Mouse (Mus musculus): ENCODE results near the gene Phgr1. TPM values are rescaled to one million over a fixed set of nuclear protein-coding genes. Genes with fewer than 3 reads are reported as not detected.
A peak's percentile ranks its signal among the peaks of the same experiment; 100 is the strongest.

Gene Phgr1
- polyA plus RNA-seq, 1 experiment from 2014 or later: not detected

DNA sequence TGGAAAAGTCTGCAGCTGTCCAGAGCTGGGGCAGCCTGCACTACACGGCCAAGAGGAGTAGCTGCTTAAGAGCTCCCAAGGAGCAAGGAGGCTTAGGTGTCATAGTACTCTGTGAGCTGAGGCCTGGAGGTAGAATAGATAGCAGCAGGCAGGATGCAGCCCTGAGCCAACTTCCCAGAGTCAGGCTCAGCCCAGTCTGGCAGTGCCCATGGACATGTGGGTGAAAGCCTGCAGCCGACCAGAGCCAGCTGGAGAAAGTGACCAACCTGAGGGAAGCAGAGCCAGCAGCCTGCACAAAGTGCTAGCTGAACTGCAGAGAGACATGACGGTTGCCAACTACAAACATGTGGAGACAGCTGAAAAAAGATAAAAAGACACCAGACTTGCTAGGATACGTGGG is 34.3 kb downstream of the Phgr1 start:
- Histone ChIP-seq H3K9me3 (ENCODE audit: control insufficient read depth, low read length) (no peaks in the 10 kb centered on the region), H3K27ac (ENCODE audit: low read depth, low read length) (no peak overlapping the region), H3K4me3 (ENCODE audit: low read depth, low read length) (no peak overlapping the region), H3K4me2 (ENCODE audit: low read depth) (no peak overlapping the region), H3K9ac (ENCODE audit: low read length) (no peak overlapping the region), H3K36me3 (ENCODE audit: control insufficient read depth, insufficient read depth, low read length) (no peaks in the 10 kb centered on the region), H3K4me1 (ENCODE audit: control insufficient read depth, insufficient read depth, low read length) (no peaks in the 10 kb centered on the region), H3K27me3 (ENCODE audit: control insufficient read depth, insufficient read depth, low read length) (no peaks in the 10 kb centered on the region)
- 75% methylated on average over 4 of the region's 4 CpGs for WGBS
- ATAC-seq (ENCODE audit: insufficient read depth, low FRiP score, low TSS enrichment) (no peak), DNase-seq (ENCODE audit: low spot score) (no peak)

- Histone ChIP-seq H3K27ac (ENCODE audit: low read depth, low read length) (no peak overlapping the region), H3K9ac (ENCODE audit: low read length) (no peak overlapping the region), H3K27me3 (ENCODE audit: control insufficient read depth, insufficient read depth, low read length) (no peaks in the 10 kb centered on the region), H3K36me3 (ENCODE audit: control insufficient read depth, insufficient read depth, low read length) (no peaks in the 10 kb centered on the region), H3K4me2 (ENCODE audit: low read depth) (no peak overlapping the region), H3K9me3 (ENCODE audit: control insufficient read depth, low read length) (no peaks in the 10 kb centered on the region), H3K4me1 (ENCODE audit: control insufficient read depth, insufficient read depth, low read length) (peaks cover 7% of the 10 kb centered on the region; the same call in 1 of the 2 replicates), H3K4me3 (ENCODE audit: low read depth, low read length) (no peak overlapping the region)
- no peak for ATAC-seq (ENCODE audit: insufficient read depth, low FRiP score, low TSS enrichment)
- DNase-seq (ENCODE audit: low spot score): no peak
- 26% methylated on average over 2 of the region's 2 CpGs for WGBS
Observed at GRCm38 (mm10) chr2:118810861-118811260, 38.3 kb downstream of the Phgr1 start.

- Histone ChIP-seq H3K4me1 (ENCODE audit: control insufficient read depth, insufficient read depth, low read length) (peaks cover 7% of the 10 kb centered on the region; the same call in 1 of the 2 replicates), H3K4me3 (ENCODE audit: low read depth, low read length) (no peak overlapping the region), H3K36me3 (ENCODE audit: control insufficient read depth, insufficient read depth, low read length) (no peaks in the 10 kb centered on the region; the same call in 1 of the 2 replicates), H3K9me3 (ENCODE audit: control insufficient read depth, low read length) (no peaks in the 10 kb centered on the region), H3K4me2 (ENCODE audit: low read depth) (no peak overlapping the region), H3K9ac (ENCODE audit: low read length) (no peak overlapping the region), H3K27me3 (ENCODE audit: control insufficient read depth, insufficient read depth, low read length) (no peaks in the 10 kb centered on the region), H3K27ac (ENCODE audit: low read depth, low read length) (no peak overlapping the region)
- WGBS: 57% methylated on average over 1 of the region's 1 CpGs
- ATAC-seq (ENCODE audit: insufficient read depth, low FRiP score, low TSS enrichment): no peak
- DNase-seq (ENCODE audit: low spot score): no peak
Observed at GRCm38 (mm10) chr2:118812724-118813123, 40.2 kb downstream of the Phgr1 start.

DNA sequence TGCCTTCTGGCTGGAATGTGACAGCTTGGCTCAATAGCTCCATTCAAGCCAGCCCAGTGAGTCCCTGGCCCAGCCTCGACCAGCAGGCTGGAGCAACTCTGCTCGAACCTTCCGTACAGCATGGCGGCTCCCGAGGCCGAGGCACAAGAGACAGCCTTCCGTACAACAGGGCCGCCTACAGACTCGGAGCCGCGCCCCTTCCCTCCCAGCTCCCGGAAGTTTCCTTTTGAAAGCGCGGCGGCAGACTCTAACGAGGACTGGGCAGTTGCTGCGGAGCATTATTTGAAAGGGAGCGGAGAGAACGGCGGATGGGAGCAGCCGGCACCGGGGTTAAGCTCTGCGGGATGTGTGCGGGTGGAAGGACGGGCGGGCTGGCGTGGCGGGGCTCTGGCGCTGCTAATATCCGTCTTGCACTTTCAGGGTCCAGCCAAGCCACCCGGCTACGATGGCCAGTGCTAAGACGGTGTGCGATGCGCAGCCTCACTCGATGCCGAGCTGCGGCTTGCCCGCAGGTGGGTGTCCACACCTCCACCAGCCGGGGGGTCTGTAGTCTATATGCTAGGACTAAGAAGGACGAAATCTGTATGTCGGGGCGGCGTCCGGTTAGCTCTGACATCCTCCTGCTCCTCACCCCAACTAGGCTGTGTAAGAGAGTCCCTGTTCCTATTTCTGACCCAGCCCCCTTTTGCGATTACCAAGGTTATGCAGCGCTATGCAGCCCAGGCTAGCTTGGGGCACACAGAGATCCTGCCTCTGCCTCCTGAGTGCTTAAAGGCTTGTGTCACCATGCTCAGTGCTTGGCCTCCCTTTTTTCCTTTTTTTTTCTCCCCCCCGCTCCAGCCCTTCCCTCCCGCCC is 41.6 kb downstream of the Phgr1 start, which contains the start of gene Knstrn:
Gene Knstrn (plus strand): TSS at position 23 of the 856 bp plus-strand sequence.
- Histone ChIP-seq H3K27ac (ENCODE audit: low read depth, low read length) (peak within 1 kb of the TSS; percentile 49; the same call in 1 of the 2 replicates), H3K9me3 (ENCODE audit: control insufficient read depth, low read length) (no peaks in the 10 kb centered on the region), H3K9ac (ENCODE audit: low read length) (peak within 1 kb of the TSS; percentile 83), H3K4me2 (ENCODE audit: low read depth) (peak within 1 kb of the TSS; percentile 82), H3K4me3 (ENCODE audit: low read depth, low read length) (peak within 1 kb of the TSS; percentile 75), H3K27me3 (ENCODE audit: control insufficient read depth, insufficient read depth, low read length) (no peaks in the 10 kb centered on the region), H3K36me3 (ENCODE audit: control insufficient read depth, insufficient read depth, low read length) (peaks cover 2% of the 10 kb centered on the region), H3K4me1 (ENCODE audit: control insufficient read depth, insufficient read depth, low read length) (peaks cover 7% of the 10 kb centered on the region; the same call in 1 of the 2 replicates)
- DNase-seq (ENCODE audit: low spot score) (peak; percentile 94), ATAC-seq (ENCODE audit: insufficient read depth, low FRiP score, low TSS enrichment) (peak; percentile 98)
- WGBS: 2% methylated on average over 49 of the region's 49 CpGs

DNA sequence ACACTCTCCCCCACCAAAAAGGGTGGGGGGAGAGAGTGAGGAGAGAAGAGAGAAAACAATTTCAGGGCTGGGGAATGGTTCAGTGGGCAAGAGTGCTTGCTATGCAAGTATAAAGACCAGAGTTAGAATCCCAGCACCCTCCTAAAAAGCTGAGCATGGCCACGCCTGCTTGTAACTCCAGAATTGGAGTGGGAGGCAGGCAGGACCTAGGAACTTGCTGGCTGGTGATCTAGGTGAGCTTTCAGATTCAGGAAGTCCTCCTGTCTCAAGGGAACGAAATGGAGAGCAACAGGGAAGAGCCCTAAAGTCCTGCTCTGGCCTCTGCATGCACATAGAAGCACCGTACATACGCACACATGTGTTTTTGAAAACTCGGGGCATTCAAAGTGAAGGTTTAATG is 50.2 kb downstream of the Phgr1 start:
- Histone ChIP-seq H3K27ac (ENCODE audit: low read depth, low read length) (no peak overlapping the region), H3K27me3 (ENCODE audit: control insufficient read depth, insufficient read depth, low read length) (no peaks in the 10 kb centered on the region), H3K36me3 (ENCODE audit: control insufficient read depth, insufficient read depth, low read length) (peaks cover 12% of the 10 kb centered on the region), H3K4me3 (ENCODE audit: low read depth, low read length) (no peak overlapping the region), H3K4me1 (ENCODE audit: control insufficient read depth, insufficient read depth, low read length) (no peaks in the 10 kb centered on the region), H3K4me2 (ENCODE audit: low read depth) (no peak overlapping the region), H3K9me3 (ENCODE audit: control insufficient read depth, low read length) (no peaks in the 10 kb centered on the region), H3K9ac (ENCODE audit: low read length) (no peak overlapping the region)
- no peak for DNase-seq (ENCODE audit: low spot score)
- WGBS: 99% methylated on average over 5 of the region's 5 CpGs
- ATAC-seq (ENCODE audit: insufficient read depth, low FRiP score, low TSS enrichment): no peak

- H3K27ac ChIP-seq (ENCODE audit: low read depth, low read length): no peak overlapping the region
- 95% methylated on average over 4 of the region's 4 CpGs for WGBS
- H3K36me3 ChIP-seq (ENCODE audit: control insufficient read depth, insufficient read depth, low read length): peaks cover 10% of the 10 kb centered on the region; the same call in 1 of the 2 replicates
- no peak overlapping the region for H3K4me2 ChIP-seq (ENCODE audit: low read depth)
- no peak overlapping the region for H3K4me3 ChIP-seq (ENCODE audit: low read depth, low read length)
- no peak overlapping the region for H3K9ac ChIP-seq (ENCODE audit: low read length)
- H3K4me1 ChIP-seq (ENCODE audit: control insufficient read depth, insufficient read depth, low read length): no peaks in the 10 kb centered on the region
- DNase-seq (ENCODE audit: low spot score) (no peak), ATAC-seq (ENCODE audit: insufficient read depth, low FRiP score, low TSS enrichment) (no peak)
- no peaks in the 10 kb centered on the region for H3K9me3 ChIP-seq (ENCODE audit: control insufficient read depth, low read length)
- no peaks in the 10 kb centered on the region for H3K27me3 ChIP-seq (ENCODE audit: control insufficient read depth, insufficient read depth, low read length)
Observed at GRCm38 (mm10) chr2:118824396-118824795, 51.8 kb downstream of the Phgr1 start.

Other genes starting within 250 kb of the Phgr1 start
- gene Bmf, start 223.1 kb upstream of the Phgr1 start, polyA plus RNA-seq (2014; fragmentation: Nextera tagmentation; extraction: Ambion mirVana): 5.9 and 8.3 TPM in 2 replicates
- 111 and 112 TPM in 2 replicates for gene Bub1b, start 174.6 kb upstream of the Phgr1 start, polyA plus RNA-seq (2014; fragmentation: Nextera tagmentation; extraction: Ambion mirVana)
- 0.78 and 1.6 TPM in 2 replicates for gene Pak6, start 109.5 kb upstream of the Phgr1 start, polyA plus RNA-seq (2014; fragmentation: Nextera tagmentation; extraction: Ambion mirVana)
- not detected in 2 replicates for gene Ankrd63, start 68.8 kb upstream of the Phgr1 start, polyA plus RNA-seq (2014; fragmentation: Nextera tagmentation; extraction: Ambion mirVana)
- gene Plcb2, start 44.3 kb upstream of the Phgr1 start, polyA plus RNA-seq (2014; fragmentation: Nextera tagmentation; extraction: Ambion mirVana): 0.24 and 0.39 TPM in 2 replicates
- 28.5 and 29.2 TPM in 2 replicates for gene Inafm2, start 27.0 kb upstream of the Phgr1 start, polyA plus RNA-seq (2014; fragmentation: Nextera tagmentation; extraction: Ambion mirVana)
- 0.90 and 0.96 TPM in 2 replicates for gene Ccdc9b, start 10.1 kb upstream of the Phgr1 start, polyA plus RNA-seq (2014; fragmentation: Nextera tagmentation; extraction: Ambion mirVana)
- gene Disp2, start 7.0 kb downstream of the Phgr1 start, polyA plus RNA-seq (2014; fragmentation: Nextera tagmentation; extraction: Ambion mirVana): 10.9 and 12.6 TPM in 2 replicates
- gene Knstrn, start 41.2 kb downstream of the Phgr1 start, polyA plus RNA-seq (2014; fragmentation: Nextera tagmentation; extraction: Ambion mirVana): 146 TPM in 2 replicates
- 52.1 and 53.0 TPM in 2 replicates for gene Ivd, start 89.2 kb downstream of the Phgr1 start, polyA plus RNA-seq (2014; fragmentation: Nextera tagmentation; extraction: Ambion mirVana)
- 1.5 TPM in 2 replicates for gene Bahd1, start 127.6 kb downstream of the Phgr1 start, polyA plus RNA-seq (2014; fragmentation: Nextera tagmentation; extraction: Ambion mirVana)
- 23.4 and 26.0 TPM in 2 replicates for gene Chst14, start 153.7 kb downstream of the Phgr1 start, polyA plus RNA-seq (2014; fragmentation: Nextera tagmentation; extraction: Ambion mirVana)

Measured in neural tube, embryonic 11.5 days (tissue).